Mouse (Mus musculus) embryonic facial prominence, embryonic 13.5 days (tissue): Measurements from ENCODE around the gene Krtap9-3. TPM values are rescaled to one million over a fixed set of nuclear protein-coding genes. Genes with fewer than 3 reads are reported as not detected.
"Not testable (repeated sequence)": the region's sequence is repeated elsewhere in the genome, so short reads cannot be mapped to it uniquely, and the experiment has no call there.

Experiments
- ATAC-seq: fragments of 200-750 bp; cut with Nextera tagmentation; 2 replicates; pipeline ENCODE4 v1.8.0; 2017; ENCODE audit warnings: low read depth; ENCODE audit not compliant: insufficient number of reproducible peaks, insufficient read depth, low FRiP score, low TSS enrichment
- H3K27ac ChIP-seq: fragments of 300-500 bp; sonication (generic); 2 replicates; pipeline ENCODE4 v1.5.1; 2015; ENCODE audit warnings: moderate library complexity, mild to moderate bottlenecking, inconsistent platforms
- H3K27me3 ChIP-seq: fragments of 300-500 bp; sonication (generic); 2 replicates; pipeline ENCODE4 v1.6.1; 2015; ENCODE audit warnings: mild to moderate bottlenecking, inconsistent platforms
- H3K36me3 ChIP-seq: fragments of 300-500 bp; sonication (generic); 2 replicates; pipeline ENCODE4 v1.6.1; 2015; ENCODE audit warnings: mild to moderate bottlenecking, inconsistent platforms
- H3K4me1 ChIP-seq: fragments of 300-500 bp; sonication (generic); 2 replicates; pipeline ENCODE4 v1.6.1; 2015; ENCODE audit warnings: inconsistent platforms
- H3K4me2 ChIP-seq: fragments of 300-500 bp; sonication (generic); 2 replicates; pipeline ENCODE4 v1.6.1; 2015; ENCODE audit warnings: moderate library complexity, mild to moderate bottlenecking, inconsistent platforms
- H3K4me3 ChIP-seq: fragments of 300-500 bp; sonication (generic); 2 replicates; pipeline ENCODE4 v1.5.1; 2015; ENCODE audit warnings: mild to moderate bottlenecking, inconsistent platforms
- H3K9ac ChIP-seq: fragments of 300-500 bp; sonication (generic); 2 replicates; pipeline ENCODE4 v1.6.1; 2015; ENCODE audit warnings: mild to moderate bottlenecking, inconsistent platforms
- H3K9me3 ChIP-seq: fragments of 300-500 bp; sonication (generic); 2 replicates; pipeline ENCODE4 v1.6.1; 2016; ENCODE audit warnings: inconsistent platforms
- WGBS: fragments of 180-500 bp; shearing (Covaris S2); methylation state at CpG from one replicate; pipeline ENCODE4 v1.1.7; 2015; ENCODE audit warnings: mixed read lengths; 5-methylcytosine and 5-hydroxymethylcytosine counted together
- polyA plus RNA-seq: library from polyadenylated mRNA; unstranded; fragments of >200 nt; fragmentation: Nextera tagmentation; extraction: Ambion mirVana; gene quantifications from 2 replicates; pipeline ENCODE4 v1.2.1, GENCODE M21; 2015

The Krtap9-3 gene
- polyA plus RNA-seq: not detected in 2 replicates

DNA sequence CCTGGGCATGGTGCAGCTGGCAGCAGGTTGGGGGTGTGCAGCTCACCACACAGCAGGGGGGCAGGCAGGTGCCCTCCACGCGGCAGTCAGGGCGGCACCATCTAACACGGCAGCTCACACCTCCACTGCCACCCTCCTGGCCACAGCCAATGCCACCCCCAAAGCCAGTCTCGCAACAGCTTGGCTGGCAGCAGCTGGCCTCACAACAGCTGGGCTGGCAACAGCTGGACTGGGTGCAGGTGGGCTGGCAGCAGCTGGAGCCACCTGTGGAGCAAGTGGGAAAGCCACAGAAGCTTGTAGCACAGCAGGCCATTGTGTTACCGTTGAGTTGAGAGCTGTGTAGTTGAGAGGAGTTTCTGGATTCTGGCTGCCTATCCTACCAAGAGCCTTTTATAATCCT is at the start of gene Krtap9-3:
Gene Krtap9-3 (minus strand): TSS at position 364 of the 400 bp plus-strand sequence.
- H3K9me3 ChIP-seq, H3K27ac ChIP-seq, ATAC-seq, H3K36me3 ChIP-seq, H3K4me1 ChIP-seq, H3K4me2 ChIP-seq, H3K4me3 ChIP-seq, H3K9ac ChIP-seq, H3K27me3 ChIP-seq: not testable (repeated sequence)
- 84% methylated on average over 6 of the region's 6 CpGs for WGBS

GRCm38 (mm10) chr11:99646444-99646843 is 48.5 kb upstream of the Krtap9-3 start:
- Histone ChIP-seq H3K9ac (no peak overlapping the region), H3K4me2 (no peak overlapping the region), H3K4me3 (no peak overlapping the region), H3K36me3 (no peaks in the 10 kb centered on the region), H3K4me1 (0 out of 2 replicates have a peak, but pooled peaks cover 3% of the 10 kb centered on the region), H3K27ac (no peak overlapping the region), H3K9me3 (no peaks in the 10 kb centered on the region), H3K27me3 (no peaks in the 10 kb centered on the region)
- ATAC-seq: no peak
- 71% methylated on average over 15 of the region's 15 CpGs for WGBS

DNA sequence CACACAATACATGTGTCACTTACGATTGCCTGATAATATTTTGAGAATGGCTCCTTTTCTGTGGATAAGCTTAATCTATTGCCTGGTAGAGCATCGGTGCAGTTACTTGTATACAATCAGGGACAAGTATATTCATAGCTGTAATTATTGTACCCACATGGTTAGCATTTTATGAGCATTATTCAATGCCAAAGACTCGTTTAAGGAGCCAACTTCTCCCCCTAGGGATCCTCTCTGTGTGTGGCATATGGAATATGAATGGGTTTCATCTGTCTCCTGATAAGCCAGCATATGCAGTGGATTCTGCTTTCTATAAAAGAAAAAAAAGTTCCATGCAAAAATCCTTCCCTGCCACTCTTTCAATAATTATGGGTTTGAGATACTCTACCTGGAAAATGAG is 46.4 kb upstream of the Krtap9-3 start:
- Histone ChIP-seq H3K9ac (no peak overlapping the region), H3K36me3 (no peaks in the 10 kb centered on the region), H3K4me3 (no peak overlapping the region), H3K4me2 (no peak overlapping the region), H3K9me3 (no peaks in the 10 kb centered on the region), H3K27me3 (no peaks in the 10 kb centered on the region), H3K27ac (no peak overlapping the region), H3K4me1 (peaks cover 7% of the 10 kb centered on the region; the same call in 1 of the 2 replicates)
- WGBS: 53% methylated on average over 3 of the region's 3 CpGs
- ATAC-seq: no peak

DNA sequence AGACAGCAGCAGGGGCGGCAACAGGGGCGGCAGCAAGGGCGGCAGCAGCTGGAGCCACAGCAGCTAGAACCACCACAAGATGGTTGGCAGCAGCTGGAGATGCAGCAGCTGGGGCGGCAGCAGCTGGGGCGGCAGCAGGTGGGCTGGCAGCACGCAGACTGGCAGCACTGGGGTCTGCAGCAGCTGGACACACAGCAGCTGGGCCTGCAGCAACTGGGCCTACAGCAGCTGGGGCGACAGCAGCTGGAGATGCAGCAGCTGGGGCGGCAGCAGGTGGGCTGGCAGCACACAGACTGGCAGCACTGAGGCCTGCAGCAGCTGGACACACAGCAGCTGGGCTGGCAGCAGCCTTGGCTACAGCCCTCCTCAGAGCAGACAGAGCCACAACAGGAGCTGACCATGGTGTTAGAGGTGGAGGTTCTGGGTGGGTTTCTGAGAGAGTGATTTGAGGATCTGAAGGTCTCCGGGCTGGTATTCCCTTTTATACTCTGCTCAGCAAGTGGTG is 45.8 kb upstream of the Krtap9-3 start, which contains the start of gene Krtap4-7:
Gene Krtap4-7 (minus strand): TSS at position 455 of the 505 bp plus-strand sequence.
- H3K4me2 ChIP-seq, H3K27ac ChIP-seq, ATAC-seq, H3K9me3 ChIP-seq, H3K4me1 ChIP-seq, H3K36me3 ChIP-seq, H3K27me3 ChIP-seq, H3K4me3 ChIP-seq, H3K9ac ChIP-seq: not testable (repeated sequence)
- WGBS: 83% methylated on average over 9 of the region's 9 CpGs

DNA sequence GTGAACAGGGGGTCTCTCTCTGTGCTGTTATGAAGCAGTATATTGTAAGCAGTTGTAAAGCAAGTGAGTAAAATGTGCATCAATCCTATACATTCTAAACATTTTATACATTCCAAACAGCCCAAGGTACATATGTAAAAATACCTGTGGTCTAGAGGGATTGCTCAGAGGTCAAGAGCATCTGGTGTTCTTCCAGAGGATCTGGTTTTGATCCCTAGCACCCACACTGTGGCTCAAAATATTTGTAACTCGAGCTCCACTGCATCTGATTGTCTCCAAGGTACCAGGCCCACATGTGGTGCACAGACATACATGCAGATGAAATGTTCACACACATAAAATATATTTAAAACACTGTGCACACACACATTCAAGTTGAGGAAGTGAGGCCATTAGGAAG is 43.0 kb upstream of the Krtap9-3 start:
- 15% methylated on average over 1 of the region's 1 CpGs for WGBS
- H3K36me3 ChIP-seq: no peaks in the 10 kb centered on the region
- H3K4me1 ChIP-seq: peaks cover 4% of the 10 kb centered on the region; the same call in 1 of the 2 replicates
- no peaks in the 10 kb centered on the region for H3K27me3 ChIP-seq
- no peak overlapping the region for H3K4me2 ChIP-seq
- H3K27ac ChIP-seq: no peak overlapping the region
- ATAC-seq: no peak
- H3K9ac ChIP-seq: no peak overlapping the region
- no peaks in the 10 kb centered on the region for H3K9me3 ChIP-seq
- no peak overlapping the region for H3K4me3 ChIP-seq

DNA sequence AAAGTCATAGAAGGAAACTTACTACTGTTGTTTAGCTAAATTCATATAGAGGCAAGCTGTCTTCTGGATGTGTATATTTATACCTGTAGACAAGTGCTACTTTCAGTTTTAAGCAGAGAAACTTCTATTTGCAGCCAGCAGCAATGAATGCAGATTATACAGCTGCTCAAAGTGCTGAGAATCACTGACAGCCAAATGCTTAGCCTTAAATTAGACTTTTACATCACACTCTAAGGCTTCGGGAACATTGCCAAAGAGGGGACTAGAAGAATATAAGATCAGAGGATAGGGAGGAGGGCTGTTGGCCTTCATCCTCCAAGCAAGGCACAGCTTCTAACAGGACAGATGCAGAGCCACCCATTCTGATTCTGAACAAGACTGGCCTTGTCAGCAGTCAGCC is 39.2 kb upstream of the Krtap9-3 start:
- Histone ChIP-seq H3K4me2 (no peak overlapping the region), H3K4me1 (peaks cover 4% of the 10 kb centered on the region; the same call in 1 of the 2 replicates), H3K9me3 (no peaks in the 10 kb centered on the region), H3K36me3 (no peaks in the 10 kb centered on the region), H3K27me3 (peaks cover 6% of the 10 kb centered on the region), H3K9ac (no peak overlapping the region), H3K4me3 (no peak overlapping the region), H3K27ac (no peak overlapping the region)
- WGBS: 67% methylated on average over 1 of the region's 1 CpGs
- ATAC-seq: no peak

DNA sequence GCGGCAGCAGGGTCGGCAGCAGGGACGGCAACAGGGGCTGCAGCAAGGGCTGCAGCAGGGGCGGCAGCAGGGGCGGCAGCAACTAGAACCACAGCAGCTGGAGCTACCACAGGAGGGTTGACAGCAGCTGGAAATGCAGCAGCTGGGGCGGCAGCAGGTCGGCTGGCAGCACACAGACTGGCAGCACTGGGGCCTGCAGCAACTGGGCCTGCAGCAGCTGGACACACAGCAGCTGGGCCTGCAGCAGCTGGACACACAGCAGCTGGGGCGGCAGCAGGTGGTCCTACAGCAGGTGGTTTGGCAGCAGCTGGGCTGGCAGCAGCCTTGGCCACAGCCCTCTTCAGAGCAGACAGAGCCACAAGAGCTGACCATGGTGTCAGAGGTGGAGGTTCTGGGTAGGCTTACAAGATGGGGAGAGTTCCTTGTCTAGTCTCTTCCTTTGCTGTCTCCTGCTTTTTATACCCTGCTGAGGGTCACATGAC is 36.8 kb upstream of the Krtap9-3 start, which contains the start of gene Krtap4-2:
Gene Krtap4-2 (minus strand): TSS at position 432 of the 482 bp plus-strand sequence.
- Histone ChIP-seq H3K9ac (0 out of 2 replicates have a peak within 1 kb of the TSS, but pooled peaks have one; percentile 6), H3K9me3 (no peaks in the 10 kb centered on the region), H3K4me1 (no peaks in the 10 kb centered on the region), H3K36me3 (no peaks in the 10 kb centered on the region), H3K4me2 (0 out of 2 replicates have a peak within 1 kb of the TSS, but pooled peaks have one; percentile 9), H3K4me3 (no peak within 1 kb of the TSS), H3K27me3 (peaks cover 6% of the 10 kb centered on the region), H3K27ac (0 out of 2 replicates have a peak within 1 kb of the TSS, but pooled peaks have one; percentile 39)
- 41% methylated on average over 8 of the region's 8 CpGs for WGBS
- no peak for ATAC-seq

DNA sequence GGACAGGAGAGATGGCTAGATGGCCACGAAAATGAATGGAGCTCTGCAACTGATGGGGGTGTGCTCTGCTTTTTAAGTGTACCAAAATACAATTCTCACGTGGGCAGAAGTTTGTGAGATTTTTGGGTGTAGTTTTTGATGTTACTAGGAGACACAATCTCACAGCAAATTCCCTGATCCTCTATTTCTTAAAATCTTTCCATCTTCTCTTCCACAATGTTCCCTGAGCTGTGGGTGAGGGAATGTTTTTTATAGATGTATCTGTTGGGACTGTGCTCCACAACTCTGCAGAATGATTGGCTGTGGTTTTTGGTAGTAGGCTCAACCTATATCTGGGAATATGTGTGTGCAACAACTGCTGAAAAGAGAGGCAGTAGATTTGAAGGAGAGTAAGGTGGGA is 35.4 kb upstream of the Krtap9-3 start:
- Histone ChIP-seq H3K9me3 (no peaks in the 10 kb centered on the region), H3K4me1 (no peaks in the 10 kb centered on the region), H3K9ac (no peak overlapping the region), H3K27me3 (peaks cover 6% of the 10 kb centered on the region), H3K27ac (no peak overlapping the region), H3K4me3 (no peak overlapping the region), H3K36me3 (no peaks in the 10 kb centered on the region), H3K4me2 (no peak overlapping the region)
- ATAC-seq: no peak
- WGBS: 69% methylated on average over 2 of the region's 2 CpGs

- ATAC-seq: no peak
- Histone ChIP-seq H3K4me1 (no peaks in the 10 kb centered on the region), H3K27me3 (peaks cover 6% of the 10 kb centered on the region), H3K4me2 (no peak overlapping the region), H3K4me3 (no peak overlapping the region), H3K27ac (no peak overlapping the region), H3K9ac (no peak overlapping the region), H3K9me3 (no peaks in the 10 kb centered on the region), H3K36me3 (no peaks in the 10 kb centered on the region)
- WGBS: 65% methylated on average over 3 of the region's 3 CpGs
Observed at GRCm38 (mm10) chr11:99630890-99631289, 33.0 kb upstream of the Krtap9-3 start.

DNA sequence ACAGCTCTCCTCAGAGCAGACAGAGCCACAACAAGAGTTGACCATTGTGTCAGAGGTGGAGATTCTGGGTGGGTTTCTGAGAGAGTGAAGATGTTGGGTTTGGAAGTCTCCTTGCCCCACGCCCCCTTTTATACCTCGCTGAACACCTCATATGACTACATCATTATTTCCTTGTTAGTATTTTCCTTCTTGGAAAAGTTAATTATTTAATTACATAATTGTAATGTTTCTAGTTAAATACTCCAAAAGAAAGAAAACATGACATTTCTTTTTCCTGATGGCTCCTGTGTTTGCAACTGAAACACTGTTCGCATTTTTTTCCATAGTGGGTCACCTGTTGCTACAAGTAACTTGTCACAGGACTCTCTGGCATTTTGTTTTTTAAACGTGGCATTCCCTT is 30.2 kb upstream of the Krtap9-3 start, which contains the start of gene Krtap4-1:
Gene Krtap4-1 (minus strand): TSS at position 101 of the 400 bp plus-strand sequence.
- H3K4me2 ChIP-seq: no peak within 1 kb of the TSS
- ATAC-seq: no peak
- 78% methylated on average over 4 of the region's 4 CpGs for WGBS
- no peaks in the 10 kb centered on the region for H3K9me3 ChIP-seq
- H3K4me1 ChIP-seq: no peaks in the 10 kb centered on the region
- no peaks in the 10 kb centered on the region for H3K36me3 ChIP-seq
- H3K4me3 ChIP-seq: no peak within 1 kb of the TSS
- no peak within 1 kb of the TSS for H3K27ac ChIP-seq
- no peaks in the 10 kb centered on the region for H3K27me3 ChIP-seq
- no peak within 1 kb of the TSS for H3K9ac ChIP-seq

- no peaks in the 10 kb centered on the region for H3K36me3 ChIP-seq
- WGBS: 59% methylated on average over 2 of the region's 2 CpGs
- no peak within 1 kb of the TSS for H3K27ac ChIP-seq
- H3K4me2 ChIP-seq: no peak within 1 kb of the TSS
- no peaks in the 10 kb centered on the region for H3K27me3 ChIP-seq
- no peak within 1 kb of the TSS for H3K4me3 ChIP-seq
- no peaks in the 10 kb centered on the region for H3K4me1 ChIP-seq
- H3K9ac ChIP-seq: no peak within 1 kb of the TSS
- H3K9me3 ChIP-seq: no peaks in the 10 kb centered on the region
- no peak for ATAC-seq
Observed at GRCm38 (mm10) chr11:99620335-99620734, 22.4 kb upstream of the Krtap9-3 start, which contains the start of gene Gm11562. Gene Gm11562 (minus strand): TSS chr11:99620435.

DNA sequence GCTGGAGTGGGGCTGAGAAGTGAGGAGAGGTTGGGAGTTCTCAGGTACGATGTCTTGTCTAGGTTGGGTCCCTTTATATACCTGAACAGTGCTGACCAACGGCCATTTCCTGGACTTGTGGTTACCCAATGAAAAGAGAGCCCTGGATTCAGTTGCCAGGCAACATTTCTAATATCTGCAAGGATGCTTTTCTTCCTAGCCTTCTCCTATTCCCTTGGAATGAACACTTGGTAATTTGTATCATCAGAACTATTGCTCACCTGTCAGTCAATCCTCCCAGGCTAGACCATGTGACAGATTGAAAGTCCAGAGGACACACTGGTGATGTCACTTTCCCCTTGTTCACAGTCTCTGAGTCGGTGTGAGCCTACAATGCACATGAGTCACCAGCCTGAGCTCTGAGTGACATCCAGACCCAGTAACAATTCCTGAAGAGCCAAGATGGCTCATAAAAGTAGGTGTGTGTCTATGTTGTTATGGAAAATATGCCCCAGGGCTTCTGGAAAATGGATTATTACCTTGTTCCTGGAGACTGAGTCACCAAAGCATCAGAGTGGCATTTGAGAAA is 17.0 kb upstream of the Krtap9-3 start, which contains the start of gene Krtap2-4:
Gene Krtap2-4 (minus strand): TSS at position 51 of the 568 bp plus-strand sequence.
- ATAC-seq: no peak
- Histone ChIP-seq H3K9me3 (no peaks in the 10 kb centered on the region), H3K4me3 (no peak within 1 kb of the TSS), H3K27me3 (no peaks in the 10 kb centered on the region), H3K4me2 (no peak within 1 kb of the TSS), H3K9ac (no peak within 1 kb of the TSS), H3K27ac (no peak within 1 kb of the TSS), H3K36me3 (no peaks in the 10 kb centered on the region), H3K4me1 (no peaks in the 10 kb centered on the region)
- WGBS: 77% methylated on average over 3 of the region's 3 CpGs
